Mouse (Mus musculus) T-helper 2 cell (primary cell): ENCODE results near the gene Tuba3a.

ENCODE experiments used
- in situ Hi-C: fragments of 300-600 bp; cut with MboI, MseI; formaldehyde crosslinking; loops from one replicate; pipeline ENCODE4 v1.15.1; 2025; ENCODE audit warnings: high pct_unique_total_duplicates

Gene Tuba3a

DNA sequence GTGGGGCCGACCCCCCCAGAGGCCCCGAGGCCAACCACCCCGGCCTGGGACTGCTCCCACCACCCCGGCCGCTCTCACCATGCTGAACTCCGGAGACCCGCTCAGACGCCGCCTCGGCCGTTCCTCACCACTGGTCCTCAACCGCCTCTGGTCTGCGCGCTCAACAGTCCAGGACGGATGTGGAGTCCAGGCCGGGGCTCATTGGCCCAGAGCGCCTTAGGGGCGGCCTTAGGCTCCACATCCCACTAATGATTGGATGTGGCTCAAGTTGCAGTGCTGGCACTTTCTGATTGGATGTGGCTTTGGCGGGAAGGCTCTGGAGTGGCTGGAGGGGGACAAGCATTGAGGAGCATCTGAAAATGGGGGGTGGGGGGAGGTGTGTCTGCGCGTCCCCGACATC, at the start of gene Tuba3a:
Gene Tuba3a, minus strand, starts transcription at position 153 of the 400 bp plus-strand sequence.
- in situ Hi-C loops: no loop called here

DNA sequence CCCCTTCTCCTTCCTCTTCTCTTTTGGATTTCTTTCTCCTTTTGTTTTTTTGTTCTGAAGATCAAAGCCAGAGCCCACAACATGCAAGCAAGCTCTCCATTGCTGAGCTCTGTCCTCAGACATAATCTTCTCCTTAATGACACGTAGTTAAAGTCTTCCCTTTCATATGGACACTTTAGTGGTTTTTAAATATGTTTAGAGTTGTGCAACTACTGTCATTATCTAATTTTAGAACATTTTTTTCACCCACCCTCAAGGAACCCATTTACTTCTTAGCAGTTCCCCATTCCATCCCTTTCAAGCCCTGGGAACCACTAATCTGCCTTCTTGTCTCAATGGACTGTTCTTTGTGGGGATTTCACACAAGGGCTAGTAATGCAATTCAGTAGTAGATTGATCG, 48.5 kb upstream of the Tuba3a start:
- in situ Hi-C loops: no loop called here

DNA sequence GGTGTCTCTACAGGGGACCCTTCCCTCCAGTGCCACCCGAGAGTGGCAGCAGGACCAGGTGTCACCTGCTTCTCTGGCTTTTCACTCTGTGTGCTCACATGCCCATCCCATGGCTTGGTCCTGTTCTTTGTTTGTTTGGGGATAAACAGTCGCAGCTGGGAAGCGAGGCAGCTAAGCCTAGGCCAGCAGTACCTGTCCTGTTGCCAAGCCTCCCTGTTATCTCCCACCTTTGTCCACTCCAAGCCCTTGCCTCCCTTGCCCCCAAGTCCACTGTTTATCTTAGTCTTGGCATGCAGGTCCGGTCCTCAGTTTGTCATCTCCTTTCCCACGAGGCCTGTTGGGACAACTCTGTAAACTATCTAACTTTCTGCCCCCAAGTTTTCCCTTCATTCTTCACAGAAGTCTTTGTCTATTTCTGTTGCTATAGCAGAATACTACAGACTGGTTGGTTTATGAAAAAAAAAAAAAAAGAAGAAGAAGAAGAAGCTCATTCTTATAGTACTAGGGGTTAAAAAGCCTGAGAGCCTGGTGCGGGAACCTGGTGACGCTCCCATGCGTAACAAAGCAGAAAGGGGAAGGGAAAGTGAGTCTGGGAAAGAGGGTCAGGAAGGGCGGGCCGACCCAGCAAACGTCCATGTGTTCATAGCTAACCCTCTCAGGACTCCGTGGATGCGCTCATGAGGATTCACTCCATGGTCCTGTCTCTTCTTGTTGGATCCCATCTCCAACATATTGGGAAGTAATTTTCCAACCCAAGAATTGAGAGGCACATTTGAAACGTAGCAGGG, 47.5 kb upstream of the Tuba3a start:
- in situ Hi-C loops: no loop called here

DNA sequence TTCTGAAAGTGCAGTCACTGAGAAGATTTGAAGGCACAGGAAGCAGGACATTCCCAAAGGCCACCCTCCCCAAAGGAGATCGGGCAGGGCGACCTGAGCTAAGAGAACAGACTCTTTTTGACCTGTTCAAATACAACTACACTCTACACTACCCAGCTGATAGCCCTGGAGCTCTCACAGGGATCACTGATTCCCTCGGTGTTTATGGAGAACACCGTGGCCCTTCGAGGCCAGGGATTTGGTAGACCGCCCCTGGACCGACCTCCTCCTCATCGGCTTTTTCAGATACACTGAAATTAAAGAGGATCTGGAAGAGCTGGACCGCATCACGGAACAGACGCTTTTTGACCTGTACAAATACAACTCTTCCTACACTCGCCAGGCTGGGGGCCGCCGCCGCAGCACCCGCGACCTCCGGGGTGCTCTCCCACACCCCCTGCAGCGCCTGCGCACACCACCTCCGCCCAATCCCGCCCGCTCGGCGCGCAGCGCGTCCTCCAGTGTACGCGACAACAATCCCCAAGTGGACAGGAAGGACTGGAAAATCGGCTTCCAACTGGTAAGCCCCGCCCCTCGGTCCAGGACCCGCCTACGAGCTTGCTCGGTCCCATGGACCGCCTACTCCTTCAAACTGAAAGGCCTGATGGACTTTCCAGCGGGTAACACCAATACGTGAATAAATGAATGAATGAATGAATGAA, 44.9 kb upstream of the Tuba3a start:
- in situ Hi-C loops: no loop called here

DNA sequence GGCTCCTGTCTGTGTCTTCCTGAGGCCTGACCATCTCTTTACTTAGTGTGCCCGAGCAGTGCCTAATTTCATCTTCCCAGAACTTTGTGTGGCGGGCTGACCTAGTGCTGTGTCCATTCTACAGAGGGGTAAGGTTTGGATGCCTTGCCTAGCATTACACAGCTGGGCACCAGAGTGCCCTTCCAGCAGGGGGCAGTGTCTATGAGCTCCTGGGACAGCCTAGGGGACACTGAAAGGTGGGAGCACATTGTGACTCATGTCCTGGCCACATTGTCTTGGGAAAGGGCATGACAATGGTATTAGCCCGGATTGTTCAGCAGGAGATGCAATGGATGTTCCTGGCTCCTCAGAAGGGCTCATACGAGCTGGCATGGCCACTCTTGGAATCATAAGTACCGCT, 42.4 kb upstream of the Tuba3a start:
- in situ Hi-C loops: no loop called here

DNA sequence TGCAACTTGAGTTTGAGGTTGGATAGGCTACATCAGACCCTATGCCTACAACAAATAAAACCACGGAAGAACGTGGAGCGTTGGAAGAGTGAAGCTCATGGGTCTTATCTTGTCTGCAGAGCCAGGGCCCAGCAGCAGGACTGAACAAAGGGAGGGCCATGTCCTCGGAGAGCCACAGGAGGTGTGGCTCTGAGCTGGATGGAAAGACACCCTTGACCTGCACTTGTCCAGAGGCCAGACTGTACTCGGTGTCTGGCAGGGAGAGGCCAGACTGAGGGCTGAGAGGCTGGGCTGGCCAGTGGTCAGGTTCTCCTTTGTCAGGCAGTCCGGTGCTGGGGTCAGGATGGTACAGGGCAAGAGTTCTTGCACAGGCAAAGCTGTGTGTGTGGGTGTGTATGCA, 39.5 kb upstream of the Tuba3a start:
- in situ Hi-C loops: no loop called here

DNA sequence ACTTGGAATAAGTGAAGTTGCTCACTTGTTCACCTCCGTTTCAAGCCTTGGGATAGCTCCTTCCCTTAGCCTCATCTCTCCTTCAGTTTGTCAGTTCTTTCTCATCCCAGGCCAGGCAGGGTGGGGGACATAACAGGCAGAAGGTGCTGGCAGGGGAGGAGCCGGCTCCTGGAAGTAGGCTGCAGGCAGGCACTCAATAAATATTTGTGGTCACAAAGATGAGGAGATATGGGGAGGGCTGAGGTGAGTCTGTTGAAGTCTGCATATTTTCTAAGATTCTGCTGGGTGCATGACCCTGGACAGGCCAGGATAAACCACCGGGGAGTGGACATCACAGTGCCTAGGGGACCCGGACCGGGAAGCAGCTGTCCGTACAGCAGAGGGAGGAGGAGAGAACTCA, 37.7 kb upstream of the Tuba3a start:
- in situ Hi-C loops: no loop called here

DNA sequence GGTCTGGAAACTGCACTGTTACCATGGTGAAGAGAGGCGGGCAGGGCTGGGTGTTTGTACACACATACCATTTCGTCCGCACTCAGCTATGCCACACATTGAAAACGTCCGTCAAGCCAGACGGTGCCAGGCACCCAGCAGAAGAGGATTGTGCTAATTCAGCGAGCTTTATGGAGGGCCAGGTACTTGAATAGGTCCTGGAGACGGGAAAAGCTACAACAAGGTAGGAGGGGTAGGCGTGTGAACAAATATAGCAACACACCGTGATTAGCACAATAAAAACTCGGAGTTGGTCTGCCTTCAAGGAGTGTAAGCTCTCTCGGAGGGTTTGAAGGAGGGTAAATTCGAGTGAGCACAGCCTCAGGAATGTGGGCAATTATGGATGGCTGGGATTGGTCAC, 37.0 kb upstream of the Tuba3a start:
- in situ Hi-C loops: no loop called here

DNA sequence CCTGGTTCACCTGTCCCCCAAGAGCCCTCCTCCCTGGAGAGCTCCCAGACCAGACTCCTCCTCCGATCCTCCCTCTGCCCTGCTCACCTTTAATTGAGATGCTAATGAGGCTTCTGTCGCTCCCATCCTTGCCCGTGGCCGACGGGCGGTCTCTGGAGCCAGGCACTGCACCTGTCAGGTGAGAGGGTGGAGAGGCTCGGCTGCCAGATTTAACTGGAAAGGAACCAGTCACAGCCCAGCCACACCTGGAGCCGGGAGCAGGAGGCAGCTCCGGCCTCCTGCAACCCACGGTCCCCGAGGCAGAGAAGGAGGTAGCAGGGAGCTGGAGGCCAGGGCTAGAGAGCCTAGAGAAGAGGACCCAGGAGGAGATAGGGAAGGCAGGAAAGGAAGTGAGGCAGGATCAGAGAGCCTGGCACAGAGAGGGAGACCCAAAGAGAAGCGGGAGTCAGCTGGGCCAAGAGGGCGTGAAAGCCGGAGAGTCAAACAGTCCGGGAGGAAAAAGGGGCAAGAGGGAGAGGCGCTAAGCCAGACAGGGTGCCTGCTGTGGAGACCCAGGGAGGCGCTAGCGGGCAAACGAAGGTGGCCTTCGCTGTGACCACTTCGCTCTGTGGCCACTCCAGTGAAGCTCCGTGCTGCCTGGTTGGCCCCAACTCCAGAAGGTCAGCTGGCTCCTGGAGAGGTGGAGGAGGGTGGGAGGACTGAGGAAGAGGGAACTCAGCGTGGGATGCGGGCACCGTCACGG, 35.4 kb upstream of the Tuba3a start:
- in situ Hi-C loops: no loop called here

DNA sequence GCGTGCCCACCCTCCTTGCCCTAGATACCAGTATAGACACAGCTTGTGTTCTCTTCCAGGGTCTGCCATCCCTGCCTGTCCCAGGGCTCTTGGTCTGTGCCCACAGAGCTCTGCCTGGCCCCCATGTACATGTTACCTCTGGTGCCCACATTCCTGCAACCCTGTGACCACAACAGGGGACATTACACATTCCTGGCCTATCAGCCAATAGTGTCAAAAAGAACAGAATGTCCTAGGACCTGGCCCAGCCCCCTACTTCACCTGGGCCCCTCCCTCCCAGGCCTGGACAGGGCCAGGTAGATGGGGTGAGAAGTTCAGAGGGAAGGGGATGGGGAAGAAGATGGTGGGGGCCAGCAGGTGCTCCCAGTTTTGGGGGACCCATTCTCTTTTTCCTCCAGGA, 34.5 kb upstream of the Tuba3a start, which contains the start of gene Scnn1a:
Gene Scnn1a, plus strand, starts transcription at position 337 of the 400 bp plus-strand sequence.
- in situ Hi-C loops: no loop called here

DNA sequence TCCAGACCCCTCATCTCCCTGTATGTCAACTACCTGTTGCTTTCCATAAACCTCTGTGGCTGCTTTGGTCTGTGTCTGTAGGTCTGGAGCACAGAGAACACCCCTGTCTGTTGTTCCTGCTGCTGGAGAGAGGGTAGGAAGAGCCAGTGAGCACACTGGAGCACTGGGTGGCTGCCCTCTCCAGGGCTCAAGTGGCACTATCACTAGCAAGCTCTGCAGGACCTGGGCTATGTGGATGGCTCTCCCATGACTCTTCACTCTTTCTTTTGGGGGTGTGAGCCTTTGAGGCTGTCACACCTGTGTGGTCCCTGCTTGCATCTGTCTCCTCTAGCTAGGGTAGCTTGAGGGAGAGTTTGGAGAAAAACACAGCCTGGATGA, 34.1 kb upstream of the Tuba3a start:
- in situ Hi-C loops: no loop called here

DNA sequence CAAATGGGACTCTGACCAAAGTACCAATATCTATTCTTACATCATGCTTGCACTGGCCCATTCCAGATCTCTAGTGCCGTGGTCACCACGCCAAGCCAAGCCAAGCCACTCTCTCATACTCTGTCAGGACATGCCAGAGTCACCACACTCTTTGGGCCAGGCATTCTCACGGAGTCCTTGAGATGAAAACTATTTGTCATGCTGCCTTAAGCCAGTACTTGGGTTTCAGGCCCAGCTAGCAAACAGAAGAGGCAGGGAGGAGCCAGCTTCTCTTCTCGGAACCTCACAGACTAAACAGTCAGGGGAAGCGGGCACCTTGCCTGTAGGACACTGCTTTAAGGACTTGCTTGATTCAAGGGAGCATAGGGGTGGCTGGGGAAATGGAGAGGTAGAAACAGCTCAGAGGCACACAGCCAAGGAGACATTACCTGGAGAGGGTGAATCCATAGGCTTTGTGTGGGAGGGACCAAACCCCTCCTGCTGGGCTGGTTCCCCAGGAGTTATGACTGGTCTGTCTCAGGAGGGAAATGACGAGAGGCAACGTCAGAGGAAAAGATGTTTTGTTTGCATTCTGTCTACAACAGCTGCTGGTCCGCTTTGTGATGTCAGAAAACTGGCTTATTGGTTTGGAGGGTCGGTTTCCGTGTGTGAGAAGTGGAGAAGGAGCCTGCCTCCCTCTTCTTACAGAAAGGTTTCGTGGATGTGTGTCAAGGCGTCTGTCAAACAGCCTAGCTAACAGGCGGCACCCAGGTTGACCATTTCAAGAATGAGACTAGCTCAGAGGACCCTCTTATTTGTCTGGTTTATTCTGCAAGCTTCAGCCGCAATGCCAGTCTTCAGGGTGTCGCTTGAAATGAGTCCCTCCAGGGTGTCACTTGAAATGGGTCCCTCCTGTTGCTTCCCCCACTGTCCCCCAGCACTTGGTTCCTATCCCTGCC, 33.4 kb upstream of the Tuba3a start:
- in situ Hi-C loops: no loop called here

DNA sequence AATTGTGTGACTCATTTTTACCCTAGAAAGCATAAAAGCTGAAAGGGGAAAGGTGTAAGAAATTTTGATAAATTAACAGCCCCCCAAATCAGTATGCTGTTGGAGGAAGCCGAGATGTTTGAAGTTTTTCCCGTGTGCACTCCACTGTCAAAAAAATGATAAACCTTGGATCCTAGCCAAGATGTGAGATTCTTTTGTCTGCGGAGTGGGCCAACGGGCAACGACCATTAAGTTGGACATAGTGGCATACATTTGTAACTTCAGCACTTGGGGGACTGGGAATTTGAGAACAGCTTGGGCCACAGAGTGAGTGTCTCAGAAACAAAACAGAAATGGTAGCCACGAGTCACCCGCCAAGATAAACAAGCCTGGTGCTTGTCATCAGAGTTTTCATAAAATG, 31.2 kb upstream of the Tuba3a start:
- in situ Hi-C loops: no loop called here

DNA sequence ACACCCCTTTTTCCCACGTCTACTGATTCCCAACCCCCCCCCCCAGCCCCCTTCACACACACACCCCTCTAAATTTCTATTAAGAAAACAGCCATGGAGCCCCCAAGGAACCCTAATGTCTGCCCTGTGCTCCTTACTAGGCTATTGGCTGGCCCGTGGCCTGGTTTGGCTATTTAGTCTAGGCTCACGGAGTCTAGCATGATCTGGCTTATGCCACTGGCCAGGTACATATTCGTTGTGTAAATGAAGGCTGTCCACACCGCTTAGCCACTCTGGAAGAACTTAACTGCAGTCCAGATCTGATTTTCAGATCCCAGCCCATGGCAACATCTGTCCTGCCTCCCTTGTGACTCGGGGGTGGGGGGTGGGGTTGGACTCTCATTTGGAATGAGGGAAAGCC, 28.9 kb upstream of the Tuba3a start:
- in situ Hi-C loops: no loop called here

DNA sequence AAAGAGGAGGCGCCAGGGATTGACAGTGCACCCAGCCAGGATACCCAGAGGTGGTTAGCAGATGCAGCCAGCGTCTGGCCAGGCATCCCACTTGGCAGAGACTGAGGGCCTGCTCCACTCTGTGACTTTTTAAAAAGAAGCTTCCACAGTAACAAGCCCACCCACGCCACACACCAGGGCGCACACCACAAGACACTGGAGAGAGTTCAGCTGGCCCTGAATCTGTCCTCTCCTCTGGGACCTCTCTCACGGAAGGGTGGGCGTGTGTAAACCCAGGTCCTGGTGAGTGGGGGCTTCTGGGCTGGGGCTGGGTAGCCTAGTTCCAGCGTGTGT, 28.4 kb upstream of the Tuba3a start:
- in situ Hi-C loops: no loop called here

DNA sequence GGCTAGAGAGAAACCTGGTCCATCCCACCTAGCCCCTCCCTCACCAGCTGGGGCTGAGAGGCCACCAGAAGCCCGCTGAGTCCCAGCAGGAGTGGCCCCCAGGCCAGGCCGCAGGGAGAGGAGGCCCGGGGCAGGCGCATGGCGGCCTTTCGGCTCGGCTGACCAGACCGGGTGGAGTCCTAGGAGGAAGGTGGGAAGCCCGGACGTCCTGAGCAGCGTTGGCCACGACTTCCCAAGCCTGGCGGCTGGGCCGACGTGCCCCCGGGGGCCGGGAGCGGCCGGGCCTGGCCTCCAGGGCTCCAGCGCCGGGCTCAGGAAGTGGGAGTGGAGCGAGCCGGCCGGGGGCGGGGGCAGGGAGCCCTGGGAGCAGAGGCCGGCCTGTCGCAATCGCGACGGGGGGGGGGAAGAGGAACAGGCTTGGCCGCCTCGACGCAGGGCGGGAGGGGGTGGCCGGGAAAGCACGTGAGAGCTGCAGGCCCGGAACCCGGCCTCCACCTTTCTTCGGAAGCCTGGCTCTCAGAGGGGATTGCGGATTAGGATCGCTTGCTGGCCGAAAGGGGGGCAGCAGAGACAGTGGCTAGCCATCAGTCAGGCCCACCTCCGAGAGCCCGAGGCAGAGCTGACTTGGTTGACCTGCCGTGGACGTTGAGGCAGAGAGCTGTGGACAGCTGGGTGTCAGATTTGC, 27.8 kb upstream of the Tuba3a start, which contains the start of gene Ltbr:
Gene Ltbr, minus strand, starts transcription at position 340 of the 685 bp plus-strand sequence.
- in situ Hi-C loops: no loop called here

DNA sequence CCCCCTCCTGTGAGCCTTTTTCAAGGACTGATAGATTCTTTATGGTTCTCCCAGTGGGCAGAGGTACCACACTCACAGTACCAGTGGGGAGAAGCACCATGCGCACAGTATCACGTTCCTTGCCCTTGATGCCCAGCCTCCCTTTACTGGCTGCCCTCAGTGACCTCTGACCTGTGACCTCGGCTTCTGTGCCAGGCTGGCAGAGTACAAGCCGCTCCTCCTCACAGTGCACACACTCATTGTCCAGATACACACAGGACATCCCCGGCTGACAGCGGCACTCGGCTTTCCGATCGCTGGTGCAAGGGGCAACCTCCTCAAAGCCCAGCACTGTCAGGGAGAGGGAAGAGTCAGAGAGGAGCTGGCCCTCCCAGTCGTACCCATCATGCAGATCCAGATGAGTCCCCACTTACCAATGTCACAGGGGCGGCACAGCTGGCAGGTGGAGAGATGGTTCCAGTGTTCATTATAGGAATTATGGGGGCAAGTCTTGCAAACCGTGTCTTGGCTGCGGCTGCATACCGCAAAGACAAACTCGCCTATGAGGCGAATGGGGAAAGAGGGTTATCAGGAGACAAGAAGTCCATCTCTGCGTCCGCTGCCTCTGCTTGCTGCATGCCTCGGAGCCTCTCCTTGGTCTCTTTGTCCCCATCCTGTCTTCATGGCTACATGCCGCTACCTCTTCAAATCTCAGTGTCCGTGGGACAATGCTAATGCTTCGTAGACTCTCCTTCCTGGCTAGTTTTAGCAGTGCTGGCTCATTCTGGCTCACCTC, 26.9 kb upstream of the Tuba3a start:
- in situ Hi-C loops: no loop called here

DNA sequence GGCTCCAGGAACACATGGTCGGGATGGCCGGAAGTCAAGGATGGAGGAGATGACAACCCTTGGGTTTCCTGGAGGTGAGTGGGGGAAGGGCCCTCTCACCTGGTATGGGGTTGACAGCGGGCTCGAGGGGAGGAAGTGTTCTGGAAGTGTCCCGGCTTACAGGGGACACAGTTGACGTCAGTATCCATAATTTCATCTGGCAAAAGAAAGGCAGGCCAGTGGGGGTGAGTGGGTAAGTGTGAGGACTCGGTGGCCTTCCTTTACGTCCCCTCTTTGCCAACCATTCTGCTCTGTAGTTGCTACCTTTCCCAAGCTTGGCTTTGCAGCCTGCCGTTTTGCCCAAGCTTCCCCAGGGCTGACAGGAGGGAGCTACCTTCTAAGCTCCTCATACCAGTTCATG, 26.3 kb upstream of the Tuba3a start:
- in situ Hi-C loops: no loop called here

DNA sequence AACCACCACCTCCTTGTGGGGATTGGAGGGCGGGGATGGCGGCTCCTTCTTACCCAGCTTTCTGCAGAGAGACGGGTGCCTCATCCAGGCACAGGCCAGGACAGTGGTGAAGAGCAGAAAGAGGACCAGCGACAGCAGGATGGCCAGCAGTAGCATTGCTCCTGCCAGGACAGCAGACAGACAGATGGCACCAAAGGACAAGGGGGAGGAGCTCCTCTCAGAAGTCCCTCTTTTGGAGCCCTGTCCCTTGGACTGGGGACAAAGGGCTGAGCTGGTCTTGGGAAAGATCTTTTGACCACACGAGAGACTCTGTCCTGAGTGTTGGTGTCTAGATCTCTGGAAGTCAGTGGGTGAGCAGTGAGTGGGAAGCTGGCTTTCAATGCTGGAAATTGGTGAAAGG, 23.6 kb upstream of the Tuba3a start:
- in situ Hi-C loops: no loop called here

DNA sequence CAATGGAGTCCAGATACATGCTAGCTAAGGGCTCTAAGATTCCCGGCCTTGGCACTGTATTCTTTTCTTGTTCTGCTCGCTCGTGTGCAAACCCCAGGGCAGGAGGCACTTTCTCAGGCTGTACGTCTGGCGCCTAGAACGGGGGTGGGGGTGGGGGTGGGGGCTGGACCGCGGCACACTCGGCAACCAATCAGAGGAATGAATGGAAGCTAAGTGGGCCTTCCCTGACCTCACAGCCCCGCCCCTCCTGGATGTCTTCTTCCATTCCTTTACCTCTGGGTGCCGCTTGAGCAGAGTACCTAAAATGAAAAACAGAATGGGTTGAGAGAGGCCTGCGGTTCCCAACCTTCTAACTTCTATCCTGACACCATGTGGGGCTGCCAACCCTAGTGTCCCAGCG, 23.1 kb upstream of the Tuba3a start:
- in situ Hi-C loops: no loop called here
